Mouse (Mus musculus) MEL (cell line): Measurements from ENCODE around the gene Corin. TPM values are rescaled to one million over a fixed set of nuclear protein-coding genes. Genes with fewer than 3 reads are reported as not detected.

Experiments used
- DNase-seq: peaks from one replicate; pipeline ENCODE4 v3.0.0; 2011; ENCODE audit warnings: low read depth, low spot score
- H3K27ac ChIP-seq: 2 replicates; pipeline ENCODE4 v1.5.1; 2012; ENCODE audit warnings: low read depth, mild to moderate bottlenecking, control low read depth, low read length, moderate library complexity; ENCODE audit not compliant: control insufficient read depth
- H3K27me3 ChIP-seq, 2 experiments: fragments of 150-350 bp in 1 of 2; sonication (generic) in 1 of 2; 2 replicates each; pipeline ENCODE4 v1.6.1; 2012; ENCODE audit warnings: low read length in 2 of 2, mild to moderate bottlenecking in 2 of 2, improper control_type of control experiment in 1 of 2, moderate library complexity in 1 of 2; ENCODE audit not compliant: insufficient read depth in 2 of 2, control insufficient read depth in 1 of 2
- H3K36me3 ChIP-seq, 2 experiments: 2 replicates each; pipeline ENCODE4 v1.6.1; 2012 to 2014; ENCODE audit warnings: low read length in 2 of 2, improper control_type of control experiment in 1 of 2, inconsistent platforms in 1 of 2, mild to moderate bottlenecking in 1 of 2; ENCODE audit not compliant: insufficient read depth in 2 of 2, control insufficient read depth in 1 of 2
- H3K4me1 ChIP-seq, 2 experiments: fragments of 150-350 bp in 1 of 2; sonication (generic) in 1 of 2; 2 replicates each; pipeline ENCODE4 v1.6.1; 2012; ENCODE audit warnings: low read length in 2 of 2, improper control_type of control experiment in 1 of 2, mild to moderate bottlenecking in 1 of 2; ENCODE audit not compliant: insufficient read depth in 2 of 2, control insufficient read depth in 1 of 2
- H3K4me3 ChIP-seq, 2 experiments: fragments of 150-350 bp in 1 of 2; sonication (generic) in 1 of 2; 2 replicates each; pipeline ENCODE4 v1.5.1; 2012; ENCODE audit warnings: low read depth in 2 of 2, low read length in 2 of 2, mild to moderate bottlenecking in 2 of 2, moderate library complexity in 2 of 2, control low read depth in 1 of 2, improper control_type of control experiment in 1 of 2; ENCODE audit not compliant: control insufficient read depth in 1 of 2, insufficient read depth in 1 of 2
- H3K79me2 ChIP-seq: 2 replicates; pipeline ENCODE4 v1.6.1; 2012; ENCODE audit warnings: mild to moderate bottlenecking, low read length, moderate library complexity; ENCODE audit not compliant: control insufficient read depth, poor library complexity, insufficient read depth
- H3K9ac ChIP-seq: 2 replicates; pipeline ENCODE4 v1.6.1; 2012; ENCODE audit warnings: low read depth, mild to moderate bottlenecking, control low read depth, low read length, moderate library complexity; ENCODE audit not compliant: control insufficient read depth, poor library complexity, severe bottlenecking
- H3K9me3 ChIP-seq: fragments of 150-350 bp; sonication (generic); replicated peaks from 2 replicates; pipeline ENCODE4 v1.6.1; 2012; ENCODE audit warnings: mild to moderate bottlenecking, low read length, improper control_type of control experiment, moderate library complexity; ENCODE audit not compliant: insufficient read depth
- BHLHE40 ChIP-seq: IDR thresholded peaks from 2 replicates; pipeline ENCODE4 v1.6.1; 2012; ENCODE audit warnings: low read depth, mild to moderate bottlenecking, inconsistent platforms, low read length, improper control_type of control experiment, borderline replicate concordance
- EP300 ChIP-seq, 2 experiments: IDR thresholded peaks; 2 replicates each; pipeline ENCODE4 v1.6.1; 2011; ENCODE audit warnings: improper control_type of control experiment in 2 of 2, low read length in 2 of 2, low read depth in 1 of 2, mild to moderate bottlenecking in 1 of 2
- ETS1 ChIP-seq: IDR thresholded peaks from 2 replicates; pipeline ENCODE4 v1.6.1; 2012; ENCODE audit warnings: low read depth, mild to moderate bottlenecking, inconsistent platforms, low read length, improper control_type of control experiment, moderate library complexity
- GABPA ChIP-seq: IDR thresholded peaks from 2 replicates; pipeline ENCODE4 v1.6.1; 2012; ENCODE audit warnings: low read depth, mild to moderate bottlenecking, inconsistent platforms, low read length, improper control_type of control experiment, moderate library complexity
- HCFC1 ChIP-seq: IDR thresholded peaks from 2 replicates; pipeline ENCODE4 v1.6.1; 2012; ENCODE audit warnings: low read depth, mild to moderate bottlenecking, inconsistent platforms, low read length, improper control_type of control experiment, moderate library complexity
- JUND ChIP-seq: IDR thresholded peaks from 2 replicates; pipeline ENCODE4 v1.6.1; 2011; ENCODE audit warnings: low read depth, mild to moderate bottlenecking, improper control_type of control experiment, low read length
- KAT2A ChIP-seq: conservative IDR thresholded peaks from 2 replicates; pipeline ENCODE4 v1.6.1; 2012; ENCODE audit warnings: low read depth, low read length, improper control_type of control experiment, inconsistent platforms
- MAFK ChIP-seq: IDR thresholded peaks from 2 replicates; pipeline ENCODE4 v1.6.1; 2011; ENCODE audit warnings: low read depth, mild to moderate bottlenecking, low read length, improper control_type of control experiment, borderline replicate concordance
- MAZ ChIP-seq: IDR thresholded peaks from 2 replicates; pipeline ENCODE4 v1.6.1; 2012; ENCODE audit warnings: low read depth, mild to moderate bottlenecking, inconsistent platforms, low read length, improper control_type of control experiment
- MEF2A ChIP-seq: IDR thresholded peaks from 2 replicates; pipeline ENCODE4 v1.6.1; 2014; ENCODE audit warnings: low read depth, mild to moderate bottlenecking, inconsistent platforms, low read length, improper control_type of control experiment; ENCODE audit not compliant: poor library complexity, insufficient replicate concordance, severe bottlenecking; ENCODE audit errors: extremely low read depth
- MXI1 ChIP-seq: IDR thresholded peaks from 2 replicates; pipeline ENCODE4 v1.6.1; 2011; ENCODE audit warnings: mild to moderate bottlenecking, low read depth, low read length, improper control_type of control experiment
- MYB ChIP-seq: IDR thresholded peaks from 2 replicates; pipeline ENCODE4 v1.6.1; 2011; ENCODE audit warnings: mild to moderate bottlenecking, low read depth, low read length, improper control_type of control experiment
- POLR2A ChIP-seq, 2 experiments: IDR thresholded peaks; 2 replicates each; pipeline ENCODE4 v1.6.1; 2011 to 2012; ENCODE audit warnings: low read length in 2 of 2, mild to moderate bottlenecking in 2 of 2, control low read depth in 1 of 2, improper control_type of control experiment in 1 of 2, low read depth in 1 of 2, moderate library complexity in 1 of 2; ENCODE audit not compliant: control insufficient read depth in 1 of 2, insufficient read depth in 1 of 2, poor library complexity in 1 of 2
- POLR2AphosphoS5 ChIP-seq: IDR thresholded peaks from 2 replicates; pipeline ENCODE4 v1.6.1; 2012; ENCODE audit warnings: low read depth, borderline replicate concordance, mild to moderate bottlenecking, inconsistent platforms, low read length, moderate library complexity, mixed read lengths
- RAD21 ChIP-seq: IDR thresholded peaks from 2 replicates; pipeline ENCODE4 v1.6.1; 2011; ENCODE audit warnings: mild to moderate bottlenecking, low read depth, low read length, improper control_type of control experiment
- RCOR1 ChIP-seq: IDR thresholded peaks from 2 replicates; pipeline ENCODE4 v1.6.1; 2012; ENCODE audit warnings: low read depth, mild to moderate bottlenecking, inconsistent platforms, low read length, improper control_type of control experiment
- TAL1 ChIP-seq: IDR thresholded peaks from 2 replicates; pipeline ENCODE4 v1.6.1; 2012; ENCODE audit warnings: mild to moderate bottlenecking, inconsistent platforms, low read length, moderate library complexity, mixed read lengths
- TBP ChIP-seq: IDR thresholded peaks from 2 replicates; pipeline ENCODE4 v1.8.0; 2011; ENCODE audit warnings: low read depth, low read length, improper control_type of control experiment
- TCF12 ChIP-seq: IDR thresholded peaks from 2 replicates; pipeline ENCODE4 v1.6.1; 2014; ENCODE audit warnings: low read depth, mild to moderate bottlenecking, inconsistent platforms, low read length, improper control_type of control experiment, moderate library complexity
- USF1 ChIP-seq: IDR thresholded peaks from 2 replicates; pipeline ENCODE4 v1.6.1; 2014; ENCODE audit warnings: low read depth, mild to moderate bottlenecking, inconsistent platforms, low read length, improper control_type of control experiment, moderate library complexity
- USF2 ChIP-seq, 2 experiments: IDR thresholded peaks; 2 replicates each; pipeline ENCODE4 v1.6.1; 2011 to 2012; ENCODE audit warnings: improper control_type of control experiment in 2 of 2, low read length in 2 of 2, borderline replicate concordance in 1 of 2, inconsistent platforms in 1 of 2, low read depth in 1 of 2, mild to moderate bottlenecking in 1 of 2; ENCODE audit not compliant: insufficient read depth in 1 of 2
- ZKSCAN1 ChIP-seq: IDR thresholded peaks from 2 replicates; pipeline ENCODE4 v1.6.1; 2012; ENCODE audit warnings: low read depth, mild to moderate bottlenecking, inconsistent platforms, low read length, improper control_type of control experiment, moderate library complexity
- ZNF384 ChIP-seq: IDR thresholded peaks from 2 replicates; pipeline ENCODE4 v1.6.1; 2012; ENCODE audit warnings: low read depth, mild to moderate bottlenecking, inconsistent platforms, low read length, improper control_type of control experiment
- polyA plus RNA-seq, 2 experiments: library from polyadenylated mRNA; stranded (reverse) in 1 of 2; unstranded in 1 of 2; fragments of >175 nt in 1 of 2; fragments of >200 nt in 1 of 2; gene quantifications; 2 replicates each; pipeline versions ENCODE4 v1.2.1 to v1.2.4; 2012; ENCODE audit warnings: low replicate concordance in 2 of 2, low read depth in 1 of 2; ENCODE audit not compliant: insufficient read length in 2 of 2, insufficient read depth in 1 of 2, missing spikeins in 1 of 2
- total RNA-seq: library from RNA; depleted of rRNA; stranded (reverse); fragments of 300-350 nt; gene quantifications from 2 replicates; pipeline ENCODE4 v1.2.3, GENCODE M21; 2012

Corin gene
- total and polyA plus RNA-seq, 3 experiments, result not detected

DNA sequence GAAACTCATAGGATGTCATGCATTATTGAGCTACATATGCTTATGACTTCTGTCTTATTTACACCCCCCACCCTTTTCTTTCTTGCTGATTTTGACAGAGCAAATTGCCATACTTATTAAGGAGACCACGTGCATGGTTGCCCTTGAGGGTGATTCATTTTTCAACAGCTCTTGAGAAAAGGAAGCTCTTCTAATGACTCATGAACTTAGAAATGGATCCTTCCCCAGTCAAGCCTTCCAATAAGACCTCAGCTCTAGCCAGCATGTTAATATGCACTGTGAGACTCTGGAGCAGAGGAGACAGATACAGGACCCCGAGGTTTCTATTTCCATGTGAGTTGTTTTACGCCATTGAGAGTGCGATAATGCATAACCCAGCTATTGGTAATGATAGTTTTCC, 76.7 kb downstream of the Corin start:
- Histone ChIP-seq H3K4me3 (no peak overlapping the region), H3K9ac (no peak overlapping the region), H3K79me2 (no peaks in the 10 kb centered on the region), H3K27ac (no peak overlapping the region)
- TF ChIP-seq MXI1 (no peak), TBP (no peak), TCF12 (no peak), MAZ (no peak), ZKSCAN1 (no peak), MYB (no peak), KAT2A (no peak), ETS1 (no peak), GABPA (no peak), USF1 (no peak), HCFC1 (no peak), EP300 (IDR thresholded peaks at IDR 0.05; ENCODE audit: low read depth in 1 of 2, low read length in 2 of 2) (no peak)
- TF ChIP-seq, all 39 proteins: peak for 0
- Histone ChIP-seq H3K36me3 (no peaks in the 10 kb centered on the region), H3K9me3 (no peaks in the 10 kb centered on the region), H3K4me1 (no peaks in the 10 kb centered on the region), H3K27me3 (no peaks in the 10 kb centered on the region; a peak in 1 of 4 replicates)
- no peak for DNase-seq

DNA sequence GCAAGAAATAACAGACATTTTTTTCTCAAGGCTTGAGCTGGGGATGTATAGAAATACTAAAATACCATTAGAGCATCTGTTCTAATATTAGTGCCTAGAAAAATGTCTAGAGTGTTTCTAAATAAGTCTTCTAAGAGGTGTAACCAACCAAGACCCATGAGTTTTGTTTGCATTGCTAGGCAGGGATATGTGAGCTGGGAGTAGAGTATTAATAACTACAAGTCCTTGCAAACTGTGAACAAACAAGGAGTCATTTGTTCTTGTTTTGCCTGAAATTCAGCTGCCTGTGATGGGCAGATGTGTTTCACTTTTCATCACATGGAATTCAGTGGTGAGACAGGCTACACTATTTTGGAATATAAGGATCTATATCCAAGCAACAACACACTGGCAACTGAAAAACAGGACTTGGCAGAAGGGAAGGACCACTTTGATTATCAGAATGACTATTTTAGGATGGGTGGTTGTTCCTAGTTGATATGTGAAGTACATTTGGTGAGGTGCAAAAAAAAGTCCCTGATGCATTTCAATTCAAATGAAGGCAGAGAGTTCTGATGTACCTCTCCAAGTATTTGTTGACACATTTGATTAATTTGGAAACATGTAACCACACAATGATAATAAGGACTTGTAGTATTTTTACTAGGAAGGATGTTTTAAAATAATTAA, 78.8 kb downstream of the Corin start:
- H3K27me3 ChIP-seq, result no peaks in the 10 kb centered on the region; a peak in 2 of 4 replicates
- no peaks in the 10 kb centered on the region for H3K4me1 ChIP-seq
- no peak overlapping the region for H3K4me3 ChIP-seq
- no peaks in the 10 kb centered on the region for H3K36me3 ChIP-seq
- DNase-seq, result no peak
- no peaks in the 10 kb centered on the region for H3K9me3 ChIP-seq
- H3K79me2 ChIP-seq, result no peaks in the 10 kb centered on the region
- TF ChIP-seq MEF2A (no peak), RAD21 (no peak), RCOR1 (no peak), USF2 (IDR thresholded peaks at IDR 0.05; ENCODE audit: borderline replicate concordance in 1 of 2, insufficient read depth in 1 of 2, low read depth in 1 of 2, low read length in 2 of 2) (no peak), BHLHE40 (no peak), ZNF384 (no peak), POLR2AphosphoS5 (no peak), TAL1 (no peak), USF1 (no peak), JUND (no peak), HCFC1 (no peak), MAZ (no peak), MAFK (no peak), TBP (no peak), POLR2A (IDR thresholded peaks at IDR 0.05; ENCODE audit: control insufficient read depth in 1 of 2, insufficient read depth in 1 of 2, low read depth in 1 of 2, low read length in 2 of 2, poor library complexity in 1 of 2) (no peak)
- H3K27ac ChIP-seq, result no peak overlapping the region
- H3K9ac ChIP-seq, result no peak overlapping the region
